Mouse (Mus musculus) erythroblast, embryonic 14.5 days (primary cell): ENCODE results near the gene Tbx15.

Source experiments
- GATA1 ChIP-seq: IDR thresholded peaks from 2 replicates; pipeline ENCODE4 v1.6.1; 2012; ENCODE audit warnings: low read length, inconsistent platforms, mixed read lengths
- TAL1 ChIP-seq: IDR thresholded peaks from 3 replicates; pipeline ENCODE4 v1.6.1; 2012; ENCODE audit warnings: low read length, inconsistent platforms, mixed read lengths

GRCm38 (mm10) chr3:99240213-99240720, at the start of gene Tbx15:
- TF ChIP-seq GATA1 (no peak), TAL1 (no peak)
